Mouse (Mus musculus): ENCODE data around the gene Iqcb1. TPM values are rescaled to one million over a fixed set of nuclear protein-coding genes. Genes with fewer than 3 reads are reported as not detected.

The Iqcb1 gene
- total and polyA plus RNA-seq, 3 experiments = 41.0 to 47.7 (median 46.4) TPM

DNA sequence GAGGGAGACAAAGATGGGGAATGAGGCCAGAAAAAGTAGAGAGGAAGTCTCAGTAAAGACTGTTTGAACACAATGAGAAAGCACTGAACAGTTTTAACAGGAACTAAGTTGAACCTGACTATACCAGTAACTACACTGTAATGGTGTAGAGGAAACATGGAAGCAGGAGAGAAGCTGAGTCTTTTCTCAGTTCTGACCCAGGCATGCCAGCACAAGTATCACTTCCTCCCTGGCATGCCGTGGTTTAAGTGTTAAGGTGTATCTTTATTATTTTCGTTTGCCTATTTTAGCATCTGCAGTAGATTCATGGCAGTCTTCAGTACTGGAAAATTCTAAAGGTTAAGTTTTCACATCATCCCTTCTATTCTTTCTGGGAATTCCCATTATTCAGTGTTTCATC is 33.2 kb upstream of the Iqcb1 start:
- Histone ChIP-seq H3K27ac (ENCODE audit: insufficient read depth, low read depth) (no peak overlapping the region), H3K27me3 (replicated peaks) (no peaks in the 10 kb centered on the region), H3K36me3 (replicated peaks in 1 of 2; ENCODE audit: control insufficient read depth in 1 of 2, insufficient read depth in 1 of 2, low read length in 1 of 2) (no peaks in the 10 kb centered on the region), H3K9ac (ENCODE audit: insufficient read depth, low read depth) (peak overlapping the region; percentile 51; the same call in 1 of the 2 replicates), H3K9me3 (replicated peaks; ENCODE audit: low read length) (peaks cover 2% of the 10 kb centered on the region), H3K4me3 (replicated peaks in 1 of 3; ENCODE audit: low read depth in 2 of 3, low read length in 2 of 3, poor library complexity in 1 of 3) (no peak overlapping the region), H3K79me2 (replicated peaks; ENCODE audit: control insufficient read depth, extremely low read depth, insufficient read depth, poor library complexity, severe bottlenecking) (no peaks in the 10 kb centered on the region), H3K4me2 (ENCODE audit: insufficient read depth, low read depth, poor library complexity, severe bottlenecking) (peak overlapping the region; percentile 73), H3K4me1 (ENCODE audit: control insufficient read depth in 1 of 2, insufficient read depth in 2 of 2) (peaks cover 14 to 31% of the 10 kb centered on the region in 2 experiments)
- no peak for TF ChIP-seq UBTF (IDR thresholded peaks at IDR 0.05; ENCODE audit: low read depth, low read length)
- TF ChIP-seq MYC (IDR thresholded peaks at IDR 0.05; ENCODE audit: low read depth, low read length) = 0 out of 2 replicates have a peak, but pooled peaks have one; percentile 39
- no peak; the same call in 1 of the 2 replicates for TF ChIP-seq ETS1 (conservative IDR thresholded peaks at IDR 0.05; ENCODE audit: low read depth, low read length)
- peak; percentile 80 for TF ChIP-seq BHLHE40 (IDR thresholded peaks at IDR 0.05; ENCODE audit: low read depth, low read length)
- no peak for TF ChIP-seq MXI1 (IDR thresholded peaks at IDR 0.05; ENCODE audit: low read depth, low read length)
- no peak for TF ChIP-seq ELF1 (IDR thresholded peaks at IDR 0.05; ENCODE audit: low read depth, low read length)
- 0 out of 2 replicates have a peak, but pooled peaks have one; percentile 34 for TF ChIP-seq TBP (conservative IDR thresholded peaks at IDR 0.05; ENCODE audit: low read depth, low read length)
- no peak for TF ChIP-seq JUND (conservative IDR thresholded peaks at IDR 0.05; ENCODE audit: low read depth, low read length)
- peak; percentile 92 for TF ChIP-seq EP300 (IDR thresholded peaks at IDR 0.05; ENCODE audit: low read length)
- TF ChIP-seq ZMIZ1 (IDR thresholded peaks at IDR 0.05; ENCODE audit: low read depth, low read length) = no peak
- 0 out of 2 replicates have a peak, but pooled peaks have one; percentile 29 for TF ChIP-seq TCF12 (IDR thresholded peaks at IDR 0.05; ENCODE audit: low read depth, low read length)
- no peak for TF ChIP-seq RAD21 (IDR thresholded peaks at IDR 0.05; ENCODE audit: low read depth, low read length)
- TF ChIP-seq IRF4 (IDR thresholded peaks at IDR 0.05; ENCODE audit: low read depth, low read length) = peak; percentile 93
- TF ChIP-seq USF1 (IDR thresholded peaks at IDR 0.05; ENCODE audit: low read depth, low read length) = no peak
- no peak for TF ChIP-seq MEF2A (IDR thresholded peaks at IDR 0.05; ENCODE audit: borderline replicate concordance, low read depth, low read length)
- dilution Hi-C loops (cut with MboI; ENCODE audit: extremely low pct_ligation_motif_present, extremely low pct_unique_long_range_greater_than_20kb, low sequenced_read_pairs) = no loop called here
- peak; percentile 31 for DNase-seq (ENCODE audit: extremely low read depth)
- in situ Hi-C loops (cut with MboI; ENCODE audit: low pct_ligation_motif_present, low pct_unique_long_range_greater_than_20kb, low sequenced_read_pairs) = no loop called here

- Histone ChIP-seq H3K9me3 (replicated peaks; ENCODE audit: low read length) (peaks cover 6% of the 10 kb centered on the region), H3K27ac (ENCODE audit: insufficient read depth, low read depth) (no peak overlapping the region), H3K79me2 (replicated peaks; ENCODE audit: control insufficient read depth, extremely low read depth, insufficient read depth, poor library complexity, severe bottlenecking) (no peaks in the 10 kb centered on the region), H3K36me3 (replicated peaks in 1 of 2; ENCODE audit: control insufficient read depth in 1 of 2, insufficient read depth in 1 of 2, low read length in 1 of 2) (no peaks in the 10 kb centered on the region), H3K4me2 (ENCODE audit: insufficient read depth, low read depth, poor library complexity, severe bottlenecking) (no peak overlapping the region), H3K4me3 (replicated peaks in 1 of 3; ENCODE audit: low read depth in 2 of 3, low read length in 2 of 3, poor library complexity in 1 of 3) (no peak overlapping the region), H3K9ac (ENCODE audit: insufficient read depth, low read depth) (no peak overlapping the region), H3K4me1 (ENCODE audit: control insufficient read depth in 1 of 2, insufficient read depth in 2 of 2) (peaks cover 14 to 31% of the 10 kb centered on the region in 2 experiments), H3K27me3 (replicated peaks) (no peaks in the 10 kb centered on the region)
- no peak for DNase-seq (ENCODE audit: extremely low read depth)
- in situ Hi-C loops (cut with MboI; ENCODE audit: low pct_ligation_motif_present, low pct_unique_long_range_greater_than_20kb, low sequenced_read_pairs) (no loop called here), dilution Hi-C loops (cut with MboI; ENCODE audit: extremely low pct_ligation_motif_present, extremely low pct_unique_long_range_greater_than_20kb, low sequenced_read_pairs) (no loop called here)
- peak; percentile 18; the same call in 1 of the 2 replicates for TF ChIP-seq ETS1 (conservative IDR thresholded peaks at IDR 0.05; ENCODE audit: low read depth, low read length)
- TF ChIP-seq RCOR1 (conservative IDR thresholded peaks at IDR 0.05; ENCODE audit: low read depth, low read length) = no peak
- 0 out of 2 replicates have a peak, but pooled peaks have one; percentile 46 for TF ChIP-seq MEF2A (IDR thresholded peaks at IDR 0.05; ENCODE audit: borderline replicate concordance, low read depth, low read length)
- peak; percentile 65 for TF ChIP-seq MAX (IDR thresholded peaks at IDR 0.05; ENCODE audit: low read length)
- peak; percentile 47; the same call in 1 of the 2 replicates for TF ChIP-seq EP300 (IDR thresholded peaks at IDR 0.05; ENCODE audit: low read length)
- no peak for TF ChIP-seq SIN3A (IDR thresholded peaks at IDR 0.05; ENCODE audit: low read length)
- TF ChIP-seq BHLHE40 (IDR thresholded peaks at IDR 0.05; ENCODE audit: low read depth, low read length) = 0 out of 2 replicates have a peak, but pooled peaks have one; percentile 26
- no peak for TF ChIP-seq TBP (conservative IDR thresholded peaks at IDR 0.05; ENCODE audit: low read depth, low read length)
- no peak for TF ChIP-seq CTCF (conservative IDR thresholded peaks at IDR 0.05 in 1 of 2, IDR thresholded peaks at IDR 0.05 in 1 of 2; ENCODE audit: low read depth in 2 of 2, low read length in 2 of 2)
- TF ChIP-seq MYC (IDR thresholded peaks at IDR 0.05; ENCODE audit: low read depth, low read length) = peak; percentile 75; the same call in 1 of the 2 replicates
- TF ChIP-seq MAFK (IDR thresholded peaks at IDR 0.05; ENCODE audit: insufficient replicate concordance, low read length) = no peak
- peak; percentile 52; the same call in 1 of the 2 replicates for TF ChIP-seq IRF4 (IDR thresholded peaks at IDR 0.05; ENCODE audit: low read depth, low read length)
- TF ChIP-seq JUN (IDR thresholded peaks at IDR 0.05; ENCODE audit: insufficient read depth, low read depth, low read length) = no peak
- TF ChIP-seq RAD21 (IDR thresholded peaks at IDR 0.05; ENCODE audit: low read depth, low read length) = no peak
- no peak for TF ChIP-seq NELFE (IDR thresholded peaks at IDR 0.05; ENCODE audit: low read depth, low read length)
- no peak for TF ChIP-seq POLR2A (IDR thresholded peaks at IDR 0.05; ENCODE audit: low read depth, low read length)
- no peak for TF ChIP-seq HCFC1 (IDR thresholded peaks at IDR 0.05; ENCODE audit: low read depth, low read length)
Measured at GRCm38 (mm10) chr16:36798334-36798733, 29.9 kb upstream of the Iqcb1 start.

All from CH12.LX (cell line).